Mouse (Mus musculus) stomach, postnatal 0 days (tissue): Measurements from ENCODE around the gene Ecel1. TPM values are rescaled to one million over a fixed set of nuclear protein-coding genes. Genes with fewer than 3 reads are reported as not detected.

Experiments used
- ATAC-seq: fragments of 200-750 bp; cut with Nextera tagmentation; 2 replicates; pipeline ENCODE4 v1.8.0; 2017; ENCODE audit not compliant: low FRiP score, low TSS enrichment
- DNase-seq: peaks from one replicate; pipeline ENCODE4 v3.0.0-alpha.2; 2016; ENCODE audit warnings: low spot score
- H3K27ac ChIP-seq: fragments of 300-500 bp; sonication (generic); replicated peaks from 2 replicates; pipeline ENCODE4 v1.5.1; 2014; ENCODE audit warnings: mild to moderate bottlenecking, control low read depth
- H3K27me3 ChIP-seq: fragments of 300-500 bp; sonication (generic); 2 replicates; pipeline ENCODE4 v1.6.1; 2014; ENCODE audit warnings: low read length; ENCODE audit not compliant: control insufficient read depth, insufficient read depth
- H3K36me3 ChIP-seq: fragments of 300-500 bp; sonication (generic); 2 replicates; pipeline ENCODE4 v1.6.1; 2014; ENCODE audit warnings: low read length, mixed read lengths; ENCODE audit not compliant: control insufficient read depth, insufficient read depth
- H3K4me1 ChIP-seq: fragments of 300-500 bp; sonication (generic); replicated peaks from 2 replicates; pipeline ENCODE4 v1.6.1; 2014; ENCODE audit warnings: antibody characterized with exemption; ENCODE audit not compliant: control insufficient read depth, insufficient read depth
- H3K4me2 ChIP-seq: fragments of 300-500 bp; sonication (generic); replicated peaks from 2 replicates; pipeline ENCODE4 v1.6.1; 2014; ENCODE audit warnings: low read depth, mild to moderate bottlenecking, control low read depth, moderate library complexity
- H3K4me3 ChIP-seq: fragments of 300-500 bp; sonication (generic); 2 replicates; pipeline ENCODE4 v1.5.1; 2014; ENCODE audit warnings: low read depth, low read length, control low read depth
- H3K9ac ChIP-seq: fragments of 300-500 bp; sonication (generic); 2 replicates; pipeline ENCODE4 v1.6.1; 2014; ENCODE audit warnings: mild to moderate bottlenecking, low read length, control low read depth, mixed read lengths
- H3K9me3 ChIP-seq: fragments of 300-500 bp; sonication (generic); 2 replicates; pipeline ENCODE4 v1.6.1; 2016; ENCODE audit warnings: low read length; ENCODE audit not compliant: control insufficient read depth
- CTCF ChIP-seq: IDR thresholded peaks from 2 replicates; pipeline ENCODE4 v1.5.1; 2016; ENCODE audit warnings: antibody characterized with exemption, low read depth, mild to moderate bottlenecking, moderate library complexity
- EP300 ChIP-seq: optimal IDR thresholded peaks from 2 replicates; pipeline ENCODE3; 2016; ENCODE audit warnings: antibody characterized with exemption
- WGBS: fragments of 180-500 bp; shearing (Covaris S2); extraction: QIAGEN DNeasy Blood & Tissue Kit; methylation state at CpG from one replicate; pipeline ENCODE4 v1.1.7; 2014; 5-methylcytosine and 5-hydroxymethylcytosine counted together
- polyA plus RNA-seq: library from polyadenylated mRNA; unstranded; fragments of >200 nt; fragmentation: Nextera tagmentation; extraction: Ambion mirVana; gene quantifications from 2 replicates; pipeline ENCODE4 v1.2.1, GENCODE M21; 2015

Gene Ecel1
- polyA plus RNA-seq, 1 experiment from 2014 or later: 2.2 TPM

- H3K4me2 ChIP-seq: no peak overlapping the region
- no peaks in the 10 kb centered on the region for H3K9me3 ChIP-seq
- no peak overlapping the region for H3K9ac ChIP-seq
- DNase-seq: no peak
- H3K4me3 ChIP-seq: no peak overlapping the region
- no peaks in the 10 kb centered on the region for H3K4me1 ChIP-seq
- 36% methylated on average over 5 of the region's 5 CpGs for WGBS
- H3K36me3 ChIP-seq: no peaks in the 10 kb centered on the region
- no peak overlapping the region for H3K27ac ChIP-seq
- H3K27me3 ChIP-seq: peaks cover 7% of the 10 kb centered on the region; the same call in 1 of the 2 replicates
- ATAC-seq: no peak
- TF ChIP-seq EP300 (no peak), CTCF (no peak)
Measured at GRCm38 (mm10) chr1:87180896-87181295, 24.6 kb upstream of the Ecel1 start.

- Histone ChIP-seq H3K27me3 (no peaks in the 10 kb centered on the region), H3K27ac (no peak overlapping the region), H3K4me2 (no peak overlapping the region), H3K9me3 (no peaks in the 10 kb centered on the region), H3K36me3 (no peaks in the 10 kb centered on the region), H3K9ac (no peak overlapping the region), H3K4me1 (no peaks in the 10 kb centered on the region), H3K4me3 (no peak overlapping the region)
- 7% methylated on average over 11 of the region's 11 CpGs for WGBS
- no peak for TF ChIP-seq EP300
- TF ChIP-seq CTCF: peak; percentile 67
- ATAC-seq (peak; percentile 77), DNase-seq (peak; percentile 65)
Measured at GRCm38 (mm10) chr1:87175852-87176292, 19.6 kb upstream of the Ecel1 start.

- no peak overlapping the region for H3K9ac ChIP-seq
- H3K27me3 ChIP-seq: no peaks in the 10 kb centered on the region
- TF ChIP-seq EP300 (no peak), CTCF (peak; percentile 83)
- 31% methylated on average over 28 of the region's 28 CpGs for WGBS
- H3K4me1 ChIP-seq: no peaks in the 10 kb centered on the region
- H3K4me3 ChIP-seq: no peak overlapping the region
- H3K36me3 ChIP-seq: no peaks in the 10 kb centered on the region
- 0 out of 2 replicates have a peak, but pooled peaks have one; percentile 41 for ATAC-seq
- H3K9me3 ChIP-seq: no peaks in the 10 kb centered on the region
- no peak overlapping the region for H3K27ac ChIP-seq
- H3K4me2 ChIP-seq: no peak overlapping the region
- DNase-seq: peak; percentile 71
Measured at GRCm38 (mm10) chr1:87174006-87174955, 18.0 kb upstream of the Ecel1 start.

GRCm38 (mm10) chr1:87172316-87172715 is 16.0 kb upstream of the Ecel1 start:
- ATAC-seq (no peak), DNase-seq (no peak)
- Histone ChIP-seq H3K4me1 (no peaks in the 10 kb centered on the region), H3K4me3 (no peak overlapping the region), H3K27ac (no peak overlapping the region), H3K4me2 (no peak overlapping the region), H3K27me3 (no peaks in the 10 kb centered on the region), H3K36me3 (no peaks in the 10 kb centered on the region), H3K9me3 (no peaks in the 10 kb centered on the region), H3K9ac (no peak overlapping the region)
- WGBS: 45% methylated on average over 9 of the region's 9 CpGs
- TF ChIP-seq CTCF: no peak
- no peak for TF ChIP-seq EP300

- no peak overlapping the region for H3K4me2 ChIP-seq
- ATAC-seq (no peak), DNase-seq (no peak)
- H3K27ac ChIP-seq: no peak overlapping the region
- no peaks in the 10 kb centered on the region for H3K36me3 ChIP-seq
- H3K9me3 ChIP-seq: no peaks in the 10 kb centered on the region
- WGBS: 94% methylated on average over 1 of the region's 1 CpGs
- TF ChIP-seq EP300: no peak
- no peak for TF ChIP-seq CTCF
- H3K4me1 ChIP-seq: no peaks in the 10 kb centered on the region
- H3K27me3 ChIP-seq: no peaks in the 10 kb centered on the region
- H3K9ac ChIP-seq: no peak overlapping the region
- H3K4me3 ChIP-seq: no peak overlapping the region
Measured at GRCm38 (mm10) chr1:87171312-87171711, 15.0 kb upstream of the Ecel1 start.

- Histone ChIP-seq H3K9ac (no peak overlapping the region; the same call in 1 of the 2 replicates), H3K4me3 (no peak overlapping the region), H3K36me3 (no peaks in the 10 kb centered on the region), H3K27ac (no peak overlapping the region), H3K9me3 (no peaks in the 10 kb centered on the region), H3K27me3 (no peaks in the 10 kb centered on the region), H3K4me2 (no peak overlapping the region), H3K4me1 (no peaks in the 10 kb centered on the region)
- TF ChIP-seq CTCF: no peak
- TF ChIP-seq EP300: no peak
- DNase-seq (no peak), ATAC-seq (0 out of 2 replicates have a peak, but pooled peaks have one; percentile 14)
- WGBS: 13% methylated on average over 18 of the region's 19 CpGs
Measured at GRCm38 (mm10) chr1:87170458-87170857, 14.1 kb upstream of the Ecel1 start.
